Mouse (Mus musculus): Measurements from ENCODE around the gene Gm853. TPM values are rescaled to one million over a fixed set of nuclear protein-coding genes. Genes with fewer than 3 reads are reported as not detected.

The Gm853 gene
- polyA plus RNA-seq, 1 experiment from 2014 or later, result 0.05 TPM

GRCm38 (mm10) chr4:130175072-130175711 lies 47.0 kb downstream of the Gm853 start, which contains the start of gene Tinagl1:
TSS of gene Tinagl1 (minus strand) at chr4:130175122.
- DNase-seq (ENCODE audit: low spot score), result no peak

- DNase-seq (ENCODE audit: low spot score), result no peak
Measured at GRCm38 (mm10) chr4:130174335-130175031, 47.7 kb downstream of the Gm853 start.

GRCm38 (mm10) chr4:130173911-130174311 lies 48.3 kb downstream of the Gm853 start:
- DNase-seq (ENCODE audit: low spot score), result no peak

- no peak for DNase-seq (ENCODE audit: low spot score)
Measured at GRCm38 (mm10) chr4:130173060-130173822, 49.0 kb downstream of the Gm853 start.

- no peak for DNase-seq (ENCODE audit: low spot score)
Measured at GRCm38 (mm10) chr4:130171951-130172765, 50.0 kb downstream of the Gm853 start.

DNA sequence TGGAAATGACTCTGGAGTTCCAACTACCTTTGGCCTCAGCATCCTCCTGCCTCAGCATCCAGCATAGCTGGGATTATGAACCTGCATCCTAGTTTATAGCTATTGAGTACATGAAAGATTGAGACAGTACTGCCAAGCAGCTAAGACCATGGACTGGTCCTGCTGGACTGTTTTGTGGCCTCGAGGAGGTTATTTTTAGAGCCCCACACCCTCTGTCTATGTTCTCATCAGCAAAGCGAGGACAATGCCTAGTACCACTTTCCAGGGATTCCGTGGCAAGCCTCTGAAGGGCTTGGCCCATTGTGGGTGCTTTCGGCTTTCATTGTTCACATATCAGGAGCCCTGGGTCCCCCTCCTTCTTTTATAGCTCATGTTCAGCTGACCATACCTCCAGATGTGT lies 51.8 kb downstream of the Gm853 start:
- no peak for DNase-seq (ENCODE audit: low spot score)

DNA sequence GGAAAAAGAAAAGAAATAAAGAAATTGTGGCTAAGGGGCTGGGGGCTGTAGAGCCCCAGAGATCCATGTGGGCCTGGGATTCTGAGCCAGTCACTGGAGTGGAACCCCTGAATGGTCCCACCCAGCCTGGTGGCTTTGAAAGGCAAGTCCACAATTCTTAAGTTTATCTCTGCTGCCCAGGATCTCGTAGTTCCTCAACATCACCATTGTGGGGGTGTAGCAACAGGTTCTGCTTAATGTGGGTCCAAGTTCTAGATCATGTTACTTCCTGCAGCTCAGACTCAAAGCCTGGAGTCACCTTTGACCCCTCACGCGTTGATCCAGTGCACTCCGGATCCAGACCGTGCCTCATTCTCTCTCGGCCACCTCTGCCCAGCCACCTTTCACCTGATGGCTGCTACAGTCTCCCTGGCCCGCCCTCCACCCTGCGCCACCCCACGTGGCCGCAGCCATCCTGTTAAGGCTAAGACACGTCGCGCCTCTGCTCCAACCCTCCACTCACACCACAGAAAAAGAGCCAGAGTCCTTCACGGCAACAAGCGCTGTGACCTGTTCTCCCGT lies 52.7 kb downstream of the Gm853 start:
- no peak for DNase-seq (ENCODE audit: low spot score)

- DNase-seq (ENCODE audit: low spot score), result no peak
Measured at GRCm38 (mm10) chr4:130168280-130169183, 53.7 kb downstream of the Gm853 start.

DNA sequence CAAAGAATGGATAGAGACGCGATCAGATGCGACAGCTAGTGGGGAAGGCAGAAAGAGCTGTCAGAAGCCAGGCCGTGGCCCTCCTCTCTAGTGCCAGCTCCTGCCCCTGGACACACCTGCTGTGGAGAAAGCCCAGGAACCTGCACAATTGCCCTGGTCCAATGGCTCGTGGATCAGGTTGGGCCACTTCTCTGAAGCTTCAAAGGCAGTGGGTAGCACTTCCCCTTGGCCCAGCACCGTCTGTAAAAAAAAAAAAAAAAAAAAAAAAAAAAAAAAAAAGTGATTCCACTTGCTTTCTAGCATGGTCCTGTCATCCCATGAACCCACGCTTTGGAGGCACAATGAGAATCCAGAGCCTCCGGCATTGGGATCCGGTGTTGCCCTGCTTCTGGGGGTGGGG lies 54.4 kb downstream of the Gm853 start:
- DNase-seq (ENCODE audit: low spot score), result no peak

GRCm38 (mm10) chr4:130167321-130167720 lies 54.9 kb downstream of the Gm853 start:
- no peak for DNase-seq (ENCODE audit: low spot score)

DNA sequence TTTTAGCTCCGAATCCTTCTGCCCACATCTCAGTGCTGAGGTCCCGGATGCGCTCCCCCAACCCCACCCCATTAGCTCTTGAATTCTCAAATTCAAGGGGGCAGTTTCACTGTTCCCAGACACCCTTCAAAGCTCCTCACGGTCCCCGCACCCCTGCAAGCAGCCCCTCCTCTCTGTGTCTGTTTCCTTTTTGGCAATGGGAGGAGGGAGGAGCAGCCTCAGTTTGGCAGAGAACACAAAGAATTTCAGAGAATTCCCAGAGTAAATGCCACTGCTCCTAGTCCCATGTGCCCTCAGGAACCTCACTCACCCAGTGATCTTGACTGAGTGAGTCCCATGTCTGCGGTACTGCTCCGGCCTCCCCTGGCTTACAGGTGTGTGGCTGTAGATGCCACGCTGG lies 55.6 kb downstream of the Gm853 start:
- DNase-seq (ENCODE audit: low spot score), result no peak

GRCm38 (mm10) chr4:130166061-130166460 lies 56.1 kb downstream of the Gm853 start:
- no peak for DNase-seq (ENCODE audit: low spot score)

DNA sequence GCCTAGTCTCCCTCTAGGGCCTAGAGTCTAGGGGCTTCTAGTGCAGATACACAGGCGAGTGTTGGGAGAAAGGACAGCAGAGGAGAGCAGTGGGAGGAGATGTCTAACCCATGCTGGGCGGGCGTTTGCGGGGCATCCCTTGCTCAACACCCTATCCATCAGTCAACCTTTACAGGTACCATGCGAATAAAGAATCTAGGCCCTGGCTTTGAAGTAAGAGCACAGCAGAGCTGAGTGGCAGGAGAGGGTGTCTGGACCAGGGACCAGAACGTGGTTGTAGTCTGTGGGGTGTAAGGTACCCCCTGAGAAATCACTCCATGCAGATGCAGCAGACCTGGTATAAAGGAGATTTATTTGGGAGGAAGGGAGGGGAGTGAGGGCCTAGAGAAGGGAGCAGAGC lies 58.1 kb downstream of the Gm853 start:
- no peak for DNase-seq (ENCODE audit: low spot score)

DNA sequence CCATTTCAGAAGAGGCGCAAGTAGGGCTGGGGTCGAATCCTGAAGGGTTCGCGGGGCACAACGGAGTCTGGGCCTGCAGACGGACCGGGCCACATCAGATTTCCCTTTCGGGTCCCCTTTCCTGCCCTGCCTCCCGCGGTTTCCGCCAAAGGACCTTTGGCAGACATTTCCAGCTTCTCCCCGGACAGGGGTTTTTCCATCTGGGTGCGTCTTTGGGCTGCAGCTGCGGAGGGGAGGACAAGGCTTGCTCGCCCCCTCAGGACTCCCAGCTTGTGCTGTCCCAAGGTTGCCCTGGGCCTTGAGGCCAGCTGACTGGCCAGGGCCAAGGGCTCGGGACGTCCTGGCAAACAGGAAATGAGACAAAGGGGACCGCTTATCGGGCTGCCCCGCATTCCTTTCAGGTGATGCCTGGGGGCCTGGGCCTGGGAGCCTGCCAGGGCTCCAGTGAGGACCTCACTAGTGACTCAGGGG lies 58.8 kb downstream of the Gm853 start:
- DNase-seq (ENCODE audit: low spot score), result no peak

DNA sequence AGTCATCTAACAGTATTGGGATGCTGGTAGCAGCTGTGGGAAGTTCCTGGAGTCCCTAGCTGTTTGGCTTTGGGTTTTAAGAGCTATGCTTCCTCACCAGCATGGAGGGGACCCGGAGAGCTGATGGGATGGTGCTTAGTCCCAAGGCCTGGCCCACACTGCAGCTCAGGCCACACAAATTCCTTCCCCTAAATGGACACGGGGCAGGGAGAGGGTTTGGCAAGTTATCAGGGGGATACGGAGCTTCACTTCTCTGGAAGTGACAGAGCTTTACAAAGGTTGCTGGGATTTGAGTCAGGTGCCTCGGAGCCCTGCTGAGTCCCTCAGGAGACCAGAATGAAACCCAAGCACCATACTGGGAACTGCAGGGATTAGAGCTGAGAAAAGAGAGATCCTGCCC lies 60.9 kb downstream of the Gm853 start:
- no peak for DNase-seq (ENCODE audit: low spot score)

Other genes with a start within 250 kb of the Gm853 start
- 0.17 and 0.36 TPM in 2 replicates for gene Adgrb2, start 237.5 kb downstream of the Gm853 start, polyA plus RNA-seq (2015; fragmentation: Nextera tagmentation; extraction: Ambion mirVana)
- gene Col16a1, start 174.6 kb downstream of the Gm853 start, polyA plus RNA-seq (2015; fragmentation: Nextera tagmentation; extraction: Ambion mirVana), result 3.5 and 6.2 TPM in 2 replicates
- 62.1 and 65.4 TPM in 2 replicates for gene Pef1, start 119.8 kb downstream of the Gm853 start, polyA plus RNA-seq (2015; fragmentation: Nextera tagmentation; extraction: Ambion mirVana)
- gene Hcrtr1, start 83.0 kb downstream of the Gm853 start, polyA plus RNA-seq (2015; fragmentation: Nextera tagmentation; extraction: Ambion mirVana), result 0.28 and 0.34 TPM in 2 replicates
- gene Tinagl1, start 47.3 kb downstream of the Gm853 start, polyA plus RNA-seq (2015; fragmentation: Nextera tagmentation; extraction: Ambion mirVana), result 47.3 and 52.2 TPM in 2 replicates
- gene Serinc2, start 56.8 kb upstream of the Gm853 start, polyA plus RNA-seq (2015; fragmentation: Nextera tagmentation; extraction: Ambion mirVana), result 8.3 and 9.4 TPM in 2 replicates
- 2.9 and 3.1 TPM in 2 replicates for gene Fabp3, start 86.2 kb upstream of the Gm853 start, polyA plus RNA-seq (2015; fragmentation: Nextera tagmentation; extraction: Ambion mirVana)
- not detected in 2 replicates for gene Gm10570, start 86.3 kb upstream of the Gm853 start, polyA plus RNA-seq (2015; fragmentation: Nextera tagmentation; extraction: Ambion mirVana)
- 96.6 and 104 TPM in 2 replicates for gene Zcchc17, start 137.5 kb upstream of the Gm853 start, polyA plus RNA-seq (2015; fragmentation: Nextera tagmentation; extraction: Ambion mirVana)
- 152 and 156 TPM in 2 replicates for gene Snrnp40, start 137.7 kb upstream of the Gm853 start, polyA plus RNA-seq (2015; fragmentation: Nextera tagmentation; extraction: Ambion mirVana)

Data from thymus, postnatal 0 days (tissue).